Mouse (Mus musculus) lung, postnatal 0 days (tissue): ENCODE measurements at regions not wholly inside any gene's neighbourhood (a gene's known extent, or its start where the extent isn't known, plus 50 kb on each side); places are given as distances from the start of the nearest gene placed in this dataset.

Source experiments
- ATAC-seq: fragments of 200-750 bp; cut with Nextera tagmentation; 2 replicates; pipeline ENCODE4 v1.8.0; 2017; ENCODE audit warnings: moderate library complexity
- DNase-seq: peaks from one replicate; pipeline ENCODE4 v3.0.0-alpha.2; 2016; ENCODE audit warnings: low spot score
- H3K27ac ChIP-seq: fragments of 300-500 bp; sonication (generic); 2 replicates; pipeline ENCODE4 v1.5.1; 2014; ENCODE audit warnings: antibody characterized with exemption, mild to moderate bottlenecking, low read length, mixed read lengths
- H3K27me3 ChIP-seq: fragments of 300-500 bp; sonication (generic); replicated peaks from 2 replicates; pipeline ENCODE4 v1.6.1; 2014; ENCODE audit warnings: low read length, mixed read lengths; ENCODE audit not compliant: insufficient read depth
- H3K36me3 ChIP-seq: fragments of 300-500 bp; sonication (generic); 2 replicates; pipeline ENCODE4 v1.6.1; 2014; ENCODE audit warnings: low read length, mixed read lengths; ENCODE audit not compliant: insufficient read depth
- H3K4me1 ChIP-seq: fragments of 300-500 bp; sonication (generic); 2 replicates; pipeline ENCODE4 v1.6.1; 2014; ENCODE audit warnings: antibody characterized with exemption, low read depth, low read length, mixed read lengths; ENCODE audit not compliant: insufficient read depth
- H3K4me2 ChIP-seq: fragments of 300-500 bp; sonication (generic); replicated peaks from 2 replicates; pipeline ENCODE4 v1.6.1; 2014; ENCODE audit warnings: low read depth, mild to moderate bottlenecking, low read length, moderate library complexity, mixed read lengths
- H3K4me3 ChIP-seq: fragments of 300-500 bp; sonication (generic); 2 replicates; pipeline ENCODE4 v1.5.1; 2014; ENCODE audit warnings: low read depth, low read length
- H3K9ac ChIP-seq: fragments of 300-500 bp; sonication (generic); replicated peaks from 2 replicates; pipeline ENCODE4 v1.6.1; 2014; ENCODE audit warnings: low read depth, mild to moderate bottlenecking
- H3K9me3 ChIP-seq: fragments of 300-500 bp; sonication (generic); 2 replicates; pipeline ENCODE4 v1.6.1; 2016; ENCODE audit warnings: low read length, mixed read lengths
- CTCF ChIP-seq: IDR thresholded peaks from 2 replicates; pipeline ENCODE4 v1.5.1; 2016; ENCODE audit warnings: antibody characterized with exemption, mild to moderate bottlenecking
- EP300 ChIP-seq: IDR thresholded peaks from 2 replicates; pipeline ENCODE4 v1.6.1; 2016; ENCODE audit warnings: antibody characterized with exemption, mild to moderate bottlenecking, control low read depth
- WGBS: fragments of 180-500 bp; shearing (Covaris S2); extraction: QIAGEN DNeasy Blood & Tissue Kit; methylation state at CpG from one replicate; pipeline ENCODE4 v1.1.7; 2014; 5-methylcytosine and 5-hydroxymethylcytosine counted together

DNA sequence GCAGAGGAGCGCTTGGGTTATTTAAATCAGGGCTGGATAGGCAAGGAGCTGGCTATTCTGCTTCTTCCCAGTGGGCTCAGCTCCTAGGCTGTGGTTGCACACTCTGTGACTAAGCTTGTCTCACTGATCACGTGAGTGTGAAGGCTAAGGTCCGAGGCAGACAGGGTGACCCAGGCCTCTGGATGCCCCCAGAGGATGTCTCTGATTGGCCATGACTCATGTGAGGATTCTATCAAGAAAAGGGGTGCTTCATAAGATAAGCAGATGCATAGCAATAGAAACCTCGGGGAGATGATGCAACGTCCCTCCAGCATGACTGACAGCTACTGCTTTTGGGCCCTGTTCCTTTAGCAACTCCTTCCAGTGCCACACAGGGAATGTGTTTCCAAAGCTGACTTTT, 440.2 kb downstream of the Tcerg1l start:
- Histone ChIP-seq H3K27me3 (no peaks in the 10 kb centered on the region), H3K9ac (no peak overlapping the region), H3K4me1 (no peaks in the 10 kb centered on the region), H3K4me3 (no peak overlapping the region), H3K27ac (no peak overlapping the region), H3K4me2 (no peak overlapping the region), H3K9me3 (no peaks in the 10 kb centered on the region), H3K36me3 (no peaks in the 10 kb centered on the region)
- TF ChIP-seq EP300 (no peak), CTCF (no peak)
- 57% methylated on average over 5 of the region's 5 CpGs for WGBS
- ATAC-seq = no peak
- DNase-seq = no peak

DNA sequence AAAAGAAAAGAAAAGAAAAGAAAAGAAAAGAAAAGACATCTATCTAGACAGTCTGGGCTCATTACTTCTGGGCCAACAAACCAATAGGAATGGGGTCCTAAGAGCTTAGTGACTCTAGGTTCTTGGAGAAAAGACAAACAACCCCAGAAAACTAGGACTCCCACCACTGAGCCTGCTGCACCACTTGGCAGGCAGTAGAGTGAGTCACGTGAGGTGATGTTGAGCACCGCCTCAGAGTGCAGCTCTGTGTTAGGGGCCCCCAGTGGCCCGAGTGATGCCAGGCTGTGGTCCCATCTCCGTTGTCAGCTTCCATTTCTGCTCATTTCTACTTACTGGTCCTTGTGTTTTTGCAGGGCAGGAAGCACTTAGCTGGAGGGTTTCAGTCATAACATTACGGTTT, 439.7 kb downstream of the Tcerg1l start:
- TF ChIP-seq CTCF (no peak), EP300 (no peak)
- ATAC-seq (no peak), DNase-seq (no peak)
- H3K9me3 ChIP-seq = no peaks in the 10 kb centered on the region
- WGBS = 72% methylated on average over 5 of the region's 5 CpGs
- H3K9ac ChIP-seq = no peak overlapping the region
- H3K27me3 ChIP-seq = no peaks in the 10 kb centered on the region
- no peak overlapping the region for H3K4me2 ChIP-seq
- no peak overlapping the region for H3K4me3 ChIP-seq
- no peaks in the 10 kb centered on the region for H3K4me1 ChIP-seq
- H3K36me3 ChIP-seq = no peaks in the 10 kb centered on the region
- no peak overlapping the region for H3K27ac ChIP-seq

DNA sequence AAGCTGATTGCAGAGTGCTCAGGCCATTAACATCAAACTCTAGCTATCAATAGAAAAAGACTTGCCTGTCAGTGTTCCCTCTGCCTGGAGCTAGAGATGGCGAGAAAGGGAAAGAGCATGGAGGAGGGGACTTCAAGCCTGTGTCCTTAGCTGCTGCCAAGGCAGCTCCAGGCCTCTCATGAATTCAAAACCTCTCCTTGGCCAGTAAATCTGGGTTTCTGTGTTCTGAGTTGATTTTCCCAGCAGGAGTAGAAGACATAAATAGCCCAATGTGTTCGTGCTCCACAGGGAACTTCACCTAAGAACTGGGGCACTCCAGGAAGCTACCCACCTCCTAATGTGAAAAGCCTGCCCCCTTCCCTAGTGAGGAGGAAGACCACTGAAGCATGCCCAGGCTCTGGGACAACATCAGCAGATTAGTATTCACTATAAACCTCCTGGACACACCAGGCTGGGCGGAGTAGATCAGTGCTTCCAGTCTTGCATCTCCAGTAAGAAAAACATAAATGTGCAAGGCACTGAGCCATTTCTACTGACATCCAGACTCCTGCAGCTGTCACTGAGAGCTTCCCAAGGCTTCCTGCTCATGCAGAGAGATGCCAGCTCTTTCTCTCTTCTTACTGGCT, 433.9 kb downstream of the Tcerg1l start:
- no peaks in the 10 kb centered on the region for H3K27me3 ChIP-seq
- no peak overlapping the region for H3K9ac ChIP-seq
- ATAC-seq (no peak), DNase-seq (no peak)
- no peak overlapping the region for H3K27ac ChIP-seq
- H3K4me2 ChIP-seq = no peak overlapping the region
- 46% methylated on average over 3 of the region's 3 CpGs for whole genome bisulfite sequencing
- H3K4me1 ChIP-seq = no peaks in the 10 kb centered on the region
- no peaks in the 10 kb centered on the region for H3K36me3 ChIP-seq
- H3K4me3 ChIP-seq = no peak overlapping the region
- H3K9me3 ChIP-seq = no peaks in the 10 kb centered on the region
- TF ChIP-seq EP300 = no peak
- no peak for TF ChIP-seq CTCF

GRCm38 (mm10) chr7:137974705-137975104, 422.8 kb downstream of the Tcerg1l start:
- Histone ChIP-seq H3K36me3 (no peaks in the 10 kb centered on the region), H3K27ac (no peak overlapping the region), H3K9me3 (no peaks in the 10 kb centered on the region), H3K4me3 (no peak overlapping the region), H3K27me3 (no peaks in the 10 kb centered on the region), H3K4me2 (no peak overlapping the region), H3K9ac (no peak overlapping the region), H3K4me1 (no peaks in the 10 kb centered on the region)
- no peak for TF ChIP-seq CTCF
- TF ChIP-seq EP300 = no peak
- DNase-seq (no peak), ATAC-seq (no peak)
- WGBS = 88% methylated on average over 5 of the region's 5 CpGs

GRCm38 (mm10) chr7:137977527-137977926, 420.0 kb downstream of the Tcerg1l start:
- no peak overlapping the region for H3K4me3 ChIP-seq
- no peak overlapping the region for H3K27ac ChIP-seq
- no peaks in the 10 kb centered on the region for H3K4me1 ChIP-seq
- no peak for DNase-seq
- no peak overlapping the region for H3K9ac ChIP-seq
- H3K36me3 ChIP-seq = no peaks in the 10 kb centered on the region
- TF ChIP-seq EP300 = no peak
- TF ChIP-seq CTCF = no peak
- no peak for ATAC-seq
- H3K9me3 ChIP-seq = no peaks in the 10 kb centered on the region
- 59% methylated on average over 1 of the region's 1 CpGs for WGBS
- no peak overlapping the region for H3K4me2 ChIP-seq
- no peaks in the 10 kb centered on the region for H3K27me3 ChIP-seq

DNA sequence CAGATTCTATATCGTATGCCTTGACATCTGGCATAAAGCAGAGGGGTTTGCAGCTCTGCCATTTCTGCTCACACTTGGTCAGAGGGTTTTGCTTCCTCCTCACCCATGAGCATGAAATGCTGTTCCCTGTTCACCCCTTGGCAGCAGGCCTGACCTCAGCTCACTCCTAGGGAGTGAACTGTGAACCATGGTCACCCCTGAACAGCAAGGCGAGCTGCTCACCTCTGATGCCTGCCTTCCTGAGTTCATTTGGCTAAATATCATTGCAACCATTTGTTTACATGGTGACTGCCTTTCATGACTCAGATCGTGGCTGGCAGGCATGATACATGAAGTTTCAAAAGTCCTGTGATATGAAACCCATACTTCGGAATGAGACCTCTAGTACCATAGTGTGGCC, 418.2 kb downstream of the Tcerg1l start:
- no peak for DNase-seq
- Histone ChIP-seq H3K27me3 (no peaks in the 10 kb centered on the region), H3K9ac (no peak overlapping the region), H3K4me2 (no peak overlapping the region), H3K4me1 (no peaks in the 10 kb centered on the region), H3K27ac (no peak overlapping the region), H3K4me3 (no peak overlapping the region), H3K9me3 (no peaks in the 10 kb centered on the region), H3K36me3 (no peaks in the 10 kb centered on the region)
- TF ChIP-seq CTCF (no peak), EP300 (no peak)
- 77% methylated on average over 4 of the region's 4 CpGs for WGBS
- ATAC-seq = no peak

DNA sequence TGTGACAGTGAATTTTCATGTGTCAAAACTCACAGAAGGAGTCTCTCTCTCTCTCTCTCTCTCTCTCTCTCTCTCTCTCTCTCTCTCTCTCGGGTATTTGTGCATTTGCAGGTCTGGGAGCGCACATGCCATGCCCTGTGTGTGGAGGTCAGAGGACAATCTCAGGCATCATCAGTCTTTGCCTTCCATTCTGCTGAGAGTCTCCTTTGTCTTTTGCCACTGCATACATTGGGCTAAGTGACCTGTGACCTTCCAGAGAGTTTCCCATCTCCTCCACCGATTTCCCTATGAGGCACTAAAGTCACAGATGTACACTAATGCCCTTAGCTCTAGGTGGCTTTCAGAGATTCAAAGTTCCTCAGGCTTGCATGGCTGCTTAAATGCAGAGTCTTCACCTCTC, 391.7 kb downstream of the Tcerg1l start:
- Histone ChIP-seq H3K4me2 (no peak overlapping the region), H3K9ac (no peak overlapping the region), H3K27me3 (no peaks in the 10 kb centered on the region), H3K36me3 (no peaks in the 10 kb centered on the region), H3K9me3 (no peaks in the 10 kb centered on the region), H3K4me3 (no peak overlapping the region), H3K4me1 (no peaks in the 10 kb centered on the region), H3K27ac (no peak overlapping the region)
- WGBS = 17% methylated on average over 3 of the region's 3 CpGs
- ATAC-seq (no peak), DNase-seq (no peak)
- TF ChIP-seq CTCF = no peak
- no peak for TF ChIP-seq EP300
